Mouse (Mus musculus) layer of hippocampus, postnatal 25 days (tissue): Measurements from ENCODE around the gene Adm. TPM values are rescaled to one million over a fixed set of nuclear protein-coding genes. Genes with fewer than 3 reads are reported as not detected.

Experiments used
- DNase-seq, 2 experiments: peaks; one replicate each; pipeline ENCODE4 v3.0.0; 2022; ENCODE audit warnings: mixed read lengths in 2 of 2, low spot score in 1 of 2; ENCODE audit errors: extremely low spot score in 1 of 2
- total RNA-seq, 2 experiments: library from RNA; stranded (reverse); gene quantifications; 2 replicates each; pipeline ENCODE4 v1.2.3; 2021

Gene Adm
- total RNA-seq, 2 experiments from 2014 or later, result 1.2 to 1.9 TPM

GRCm38 (mm10) chr7:110655966-110656365, 28.5 kb downstream of the Adm start:
- no peak for DNase-seq

GRCm38 (mm10) chr7:110658378-110658928, 31.0 kb downstream of the Adm start:
- DNase-seq, result no peak

GRCm38 (mm10) chr7:110666537-110666936, 39.1 kb downstream of the Adm start:
- no peak for DNase-seq

- no peak for DNase-seq
Measured at GRCm38 (mm10) chr7:110668247-110668646, 40.8 kb downstream of the Adm start.

GRCm38 (mm10) chr7:110668756-110669155, 41.3 kb downstream of the Adm start:
- no peak for DNase-seq

- DNase-seq, result no peak
Measured at GRCm38 (mm10) chr7:110671121-110671680, 43.7 kb downstream of the Adm start.

Other genes with a start within 250 kb of the Adm start
- gene Sbf2, start 12.7 kb upstream of the Adm start, total RNA-seq, result 10 to 100 TPM; 62.9 to 76.0 TPM
- gene Ampd3, start 140.5 kb downstream of the Adm start, total RNA-seq, result 10 to 100 TPM; 20.7 to 27.0 TPM
- gene Rnf141, start 216.8 kb downstream of the Adm start, total RNA-seq, result 10 to 100 TPM; 74.9 to 81.6 TPM
- 1 to 10 TPM in 1 of 2 experiments, under 1 TPM in 1; 0.85 to 1.5 TPM for gene Lyve1, start 235.6 kb downstream of the Adm start, total RNA-seq